Mouse (Mus musculus) ovary, postnatal 10 days (tissue): ENCODE results near the gene Slc22a17.
A peak's percentile ranks its signal among the peaks of the same experiment; 100 is the strongest.
"Not testable (repeated sequence)": the region's sequence is repeated elsewhere in the genome, so short reads cannot be mapped to it uniquely, and the experiment has no call there.

Experiments used
- DNase-seq: peaks from one replicate; pipeline ENCODE4 v3.0.0; 2022; ENCODE audit warnings: low spot score

Slc22a17 gene

DNA sequence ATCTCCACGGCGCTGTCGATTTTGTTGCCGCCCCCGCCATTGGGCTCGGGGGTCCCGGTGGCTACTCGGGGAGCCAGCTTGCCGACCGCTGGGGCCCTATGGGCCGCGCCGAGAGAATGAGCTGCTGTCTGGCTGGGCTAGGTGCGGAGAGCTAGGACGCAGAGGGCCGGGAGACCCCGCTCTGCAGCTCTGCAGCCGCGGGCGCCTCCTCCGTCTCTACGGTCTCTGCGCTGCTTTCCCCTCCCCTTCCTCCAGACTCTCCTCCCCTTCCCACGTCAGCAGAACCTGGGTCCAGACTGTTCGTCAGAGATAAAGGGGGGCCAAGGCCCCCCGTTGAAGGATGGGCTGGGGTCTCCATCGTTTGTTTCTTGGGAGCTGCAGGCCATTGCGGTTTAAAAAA, at the start of gene Slc22a17:
Gene Slc22a17, minus strand, starts transcription at position 247 of the 400 bp plus-strand sequence.
- peak; percentile 64 for DNase-seq

DNA sequence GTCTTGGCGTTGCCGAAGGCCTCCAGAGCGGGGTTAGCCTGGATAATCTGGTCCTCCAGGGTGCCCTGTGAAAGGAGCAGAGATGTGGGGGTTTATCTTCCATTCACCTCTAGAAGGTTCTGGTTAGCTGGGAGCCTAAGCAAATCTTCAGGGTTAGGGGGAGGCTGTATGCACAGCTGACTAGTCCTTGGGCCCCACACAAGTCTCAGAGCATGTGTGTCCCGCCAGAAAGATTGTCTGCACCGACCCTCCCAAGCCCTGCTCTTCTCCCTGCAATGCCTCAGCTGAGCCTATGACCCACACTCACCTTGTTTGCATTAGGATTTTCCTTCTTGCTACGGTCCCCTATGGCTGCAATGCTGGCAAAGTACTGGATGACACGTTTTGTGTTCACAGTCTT, 49.8 kb upstream of the Slc22a17 start:
- no peak for DNase-seq

DNA sequence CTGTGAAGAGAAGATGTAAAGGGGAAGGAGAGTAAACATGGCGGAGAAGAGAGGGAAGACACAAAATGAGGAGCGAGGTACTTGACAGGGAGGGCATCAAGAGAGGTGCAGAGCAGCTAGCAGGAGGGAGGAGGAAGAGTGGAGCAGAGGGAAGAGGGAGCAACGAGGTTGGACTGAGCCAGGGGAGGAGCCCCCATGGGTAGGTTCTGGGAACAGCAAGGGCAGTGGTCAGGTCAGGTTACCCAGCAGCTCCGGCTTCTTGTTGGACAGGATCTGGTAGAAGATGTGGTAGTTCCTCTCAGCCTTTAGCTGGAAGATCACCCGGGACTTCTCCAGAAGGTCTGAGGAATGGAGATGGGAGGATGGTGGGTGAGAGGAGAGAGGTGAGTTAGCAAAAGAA, 48.6 kb upstream of the Slc22a17 start:
- DNase-seq = no peak

DNA sequence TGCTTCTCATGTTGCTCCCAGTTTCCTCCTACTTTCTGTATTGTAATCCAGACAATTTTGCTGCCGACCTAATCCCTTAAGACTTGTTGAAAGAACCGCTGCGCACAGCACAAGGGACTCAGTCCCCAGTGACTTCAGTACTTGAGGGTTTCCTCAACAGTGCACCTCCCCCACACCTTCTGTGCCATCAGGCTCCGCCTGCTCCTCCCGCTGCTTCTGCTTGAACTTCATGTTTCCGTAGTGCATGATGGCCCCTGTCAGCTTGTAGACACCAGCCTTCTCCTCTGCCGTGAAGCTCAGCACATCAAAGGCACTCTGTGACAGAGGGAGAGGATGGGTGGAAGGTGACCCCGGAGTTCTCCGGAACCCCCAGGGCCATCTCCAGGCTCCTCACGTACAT, 47.8 kb upstream of the Slc22a17 start:
- no peak for DNase-seq

DNA sequence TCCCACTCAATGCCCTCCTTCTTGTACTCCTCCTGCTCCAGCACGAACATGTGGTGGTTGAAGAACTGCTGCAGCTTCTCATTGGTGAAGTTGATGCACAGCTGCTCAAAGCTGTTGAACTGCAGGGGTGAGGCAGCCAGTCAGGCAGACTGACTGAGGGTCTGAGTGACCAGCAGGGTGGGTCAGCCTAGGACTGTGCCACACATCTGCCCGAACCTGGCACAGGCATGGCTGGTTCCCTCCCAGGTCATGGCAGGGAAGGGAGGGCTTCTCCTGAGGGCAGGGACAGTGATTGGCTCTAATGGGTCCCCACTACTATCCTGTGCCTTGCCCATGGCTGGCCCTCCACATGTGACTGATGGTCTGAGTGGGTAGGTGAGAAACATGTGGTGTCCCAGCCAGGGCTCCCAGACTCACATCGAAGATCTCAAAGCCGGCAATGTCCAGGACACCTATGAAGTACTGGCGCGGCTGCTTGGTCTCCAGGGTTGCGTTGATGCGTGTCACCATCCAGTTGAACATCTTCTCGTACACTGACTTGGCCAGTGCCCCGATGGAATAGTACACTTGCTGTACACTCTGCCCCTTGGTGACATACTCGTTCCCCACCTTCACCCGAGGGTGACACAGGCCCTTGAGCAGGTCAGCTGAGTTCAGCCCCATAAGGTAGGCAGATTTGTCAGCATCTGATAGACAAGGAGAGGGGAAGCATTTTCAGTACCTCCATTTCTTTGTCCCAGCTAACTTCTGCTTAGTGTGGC, 47.1 kb upstream of the Slc22a17 start:
- not testable (repeated sequence) for DNase-seq

DNA sequence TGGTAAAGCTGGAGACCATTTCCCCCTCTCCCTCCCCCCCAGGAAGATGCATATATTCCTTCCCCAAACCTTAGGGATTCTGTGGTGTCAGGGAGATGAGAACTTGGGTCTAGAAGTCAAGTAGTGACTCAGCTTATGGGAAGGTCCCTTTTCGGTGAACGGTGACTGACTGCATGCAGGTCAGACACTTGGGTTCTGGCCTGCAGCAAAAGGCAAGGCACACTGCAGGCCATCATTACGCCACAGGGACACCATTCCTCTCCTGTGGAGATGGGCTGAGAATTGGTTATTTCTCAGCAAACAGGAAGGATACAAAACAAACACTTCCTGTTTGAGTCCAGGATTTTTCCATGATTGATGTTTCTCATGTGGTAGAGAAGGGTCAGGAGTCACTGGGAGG, 46.3 kb upstream of the Slc22a17 start:
- no peak for DNase-seq

DNA sequence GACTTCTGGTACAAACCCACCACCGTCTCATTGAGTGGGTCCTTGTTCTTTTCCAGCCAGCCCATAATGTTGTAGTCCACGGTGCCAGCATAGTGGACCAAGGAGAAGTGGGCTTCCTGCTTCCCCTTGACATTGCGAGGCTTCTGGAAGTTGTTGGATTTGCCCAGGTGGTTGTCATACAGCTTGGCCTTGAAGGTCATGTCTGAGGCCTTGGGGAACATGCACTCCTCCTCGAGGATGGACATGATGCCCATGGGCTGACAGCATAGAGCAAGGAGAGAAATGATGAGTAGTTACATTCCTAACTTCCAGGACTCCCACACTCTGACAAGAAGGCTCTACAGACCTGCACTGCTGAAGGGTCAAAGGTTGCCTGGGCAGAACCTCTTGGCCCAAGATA, 45.6 kb upstream of the Slc22a17 start:
- DNase-seq = no peak

DNA sequence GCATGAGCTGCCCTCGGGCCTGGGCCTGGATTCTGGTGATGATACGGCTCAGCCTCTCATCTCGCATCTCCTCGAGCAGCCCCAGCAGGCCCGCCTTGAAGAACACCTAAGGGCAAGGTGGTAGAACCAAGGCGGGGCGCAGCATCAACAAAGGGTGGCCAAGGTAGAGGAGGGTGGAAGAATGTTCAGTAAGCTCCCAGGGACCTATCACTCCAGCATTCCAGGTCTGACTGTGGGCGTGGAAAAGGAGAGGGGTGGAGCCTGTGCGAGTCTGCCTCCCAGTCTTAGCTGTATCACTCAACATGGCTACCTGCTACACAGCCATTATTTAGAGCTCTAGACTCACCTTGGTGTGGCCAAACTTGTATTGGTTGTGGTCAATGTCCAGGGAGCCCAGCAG, 43.6 kb upstream of the Slc22a17 start:
- DNase-seq = no peak

DNA sequence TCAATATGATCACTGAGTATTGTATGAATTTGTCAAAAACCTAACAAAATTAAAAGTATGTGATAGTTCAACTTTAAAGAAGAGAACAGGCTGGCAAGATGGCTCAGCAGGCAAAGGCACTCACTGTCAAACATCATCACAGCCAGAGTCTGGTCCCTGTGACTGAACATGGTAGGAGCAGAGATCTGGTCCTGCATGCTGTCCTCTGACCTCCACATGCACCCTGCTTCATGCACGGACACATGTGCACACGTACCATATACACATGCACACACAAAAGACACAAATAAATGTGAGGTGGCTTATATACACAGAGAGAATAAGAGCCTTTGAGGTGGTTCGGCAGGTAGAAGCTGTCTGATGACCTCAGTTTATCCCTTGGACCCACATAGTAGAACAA, 42.5 kb upstream of the Slc22a17 start:
- no peak for DNase-seq

DNA sequence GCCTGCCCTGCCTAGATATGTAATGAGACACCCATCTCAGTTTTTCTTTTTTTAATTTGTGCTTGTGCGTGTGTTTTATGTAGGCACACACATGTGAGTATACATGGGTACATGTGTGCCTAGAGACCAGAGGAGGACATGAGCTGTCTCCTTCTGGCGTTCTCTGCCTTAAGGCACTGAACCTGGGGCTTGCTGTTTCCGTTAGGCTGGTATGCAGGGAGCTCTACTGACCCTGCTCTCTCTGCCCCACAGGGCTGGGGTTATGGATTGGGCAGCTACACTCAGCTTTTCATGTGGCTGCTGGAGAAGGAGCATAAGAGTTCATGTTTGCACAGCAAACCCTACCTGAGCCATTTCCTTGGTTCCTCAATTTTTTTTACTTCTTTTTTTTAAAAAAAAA, 41.5 kb upstream of the Slc22a17 start:
- DNase-seq = no peak

DNA sequence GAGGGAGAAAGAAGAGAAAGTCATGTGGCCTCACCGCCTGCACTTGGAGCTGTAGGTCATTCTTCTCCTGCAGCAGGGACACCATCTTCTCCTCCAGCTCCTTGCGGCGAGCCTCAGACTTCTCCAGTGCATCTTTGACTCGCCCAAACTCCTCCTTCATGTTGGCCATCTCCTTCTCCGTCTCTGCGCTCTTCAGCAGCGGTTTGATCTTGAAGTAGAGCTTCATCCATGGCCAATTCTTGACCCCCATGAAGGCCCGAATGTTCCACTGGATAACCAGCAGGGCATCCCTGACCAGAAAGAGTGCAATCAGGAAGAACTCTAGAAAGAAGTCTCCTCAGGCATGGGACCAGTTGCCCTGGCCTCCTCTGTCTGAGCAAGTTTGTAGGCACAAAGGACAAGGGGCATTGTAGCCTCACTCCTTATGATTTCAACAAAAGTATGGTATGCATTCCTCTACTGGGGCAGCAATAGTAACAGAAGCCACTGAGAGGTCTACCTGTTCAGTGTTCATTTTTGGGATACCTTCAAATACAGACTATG, 40.8 kb upstream of the Slc22a17 start:
- DNase-seq = no peak

DNA sequence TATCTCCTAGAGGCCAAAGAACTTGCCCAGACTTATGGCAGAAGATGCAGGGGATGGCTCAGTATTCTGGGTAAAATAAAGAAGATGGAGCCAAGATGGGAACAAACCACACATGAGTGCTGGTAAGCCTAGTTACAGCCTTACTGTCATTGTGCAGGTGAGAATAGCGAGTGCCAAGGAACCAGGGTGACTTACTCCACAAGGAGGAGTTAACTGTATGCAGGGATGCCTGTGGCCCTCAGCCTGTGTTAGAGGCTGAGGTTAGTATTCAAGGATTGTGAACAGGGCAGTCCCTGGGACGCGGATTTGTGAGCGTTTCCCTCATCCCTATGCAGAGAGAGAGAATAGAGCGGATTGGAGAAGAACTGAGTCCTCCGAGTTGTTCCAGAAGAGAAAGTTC, 38.7 kb upstream of the Slc22a17 start:
- DNase-seq = no peak

DNA sequence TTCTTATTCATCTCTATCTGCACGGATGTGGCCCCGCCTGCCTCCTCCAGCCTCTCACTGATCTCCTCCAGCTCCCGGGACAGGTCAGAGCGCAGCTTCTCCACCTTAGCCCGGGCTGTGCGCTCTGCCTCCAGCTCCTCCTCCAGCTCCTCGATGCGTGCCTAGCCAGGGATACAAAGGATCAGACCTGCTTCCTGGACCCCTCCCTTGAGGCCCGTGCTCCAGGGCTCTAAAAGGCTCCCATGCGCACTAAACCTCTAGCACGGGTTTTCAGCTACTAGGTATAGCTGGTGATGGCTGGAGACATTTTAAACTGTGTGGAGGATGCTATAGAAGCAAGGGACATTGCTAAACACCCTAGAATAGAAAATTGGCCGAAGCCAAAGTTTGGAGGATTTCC, 37.6 kb upstream of the Slc22a17 start:
- DNase-seq = no peak

DNA sequence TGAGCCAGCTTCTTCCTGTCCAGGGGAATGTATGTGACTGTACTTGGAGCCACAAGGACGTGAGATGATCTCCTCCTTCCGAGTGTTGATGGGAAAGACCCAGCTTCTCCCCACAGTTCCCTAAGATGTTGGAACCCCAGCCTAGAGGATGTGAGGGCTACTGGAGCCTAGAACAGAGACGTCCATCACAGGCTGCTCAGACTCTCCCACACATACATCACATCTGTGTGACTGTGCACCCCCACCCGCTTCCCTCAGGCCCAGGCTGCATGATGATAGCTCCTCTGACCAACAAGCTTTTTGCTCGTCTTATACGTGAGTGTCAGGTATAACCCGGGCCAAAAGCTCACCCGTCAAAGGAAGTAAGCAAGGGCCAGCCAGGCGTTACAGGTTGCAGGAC, 35.8 kb upstream of the Slc22a17 start:
- no peak for DNase-seq

DNA sequence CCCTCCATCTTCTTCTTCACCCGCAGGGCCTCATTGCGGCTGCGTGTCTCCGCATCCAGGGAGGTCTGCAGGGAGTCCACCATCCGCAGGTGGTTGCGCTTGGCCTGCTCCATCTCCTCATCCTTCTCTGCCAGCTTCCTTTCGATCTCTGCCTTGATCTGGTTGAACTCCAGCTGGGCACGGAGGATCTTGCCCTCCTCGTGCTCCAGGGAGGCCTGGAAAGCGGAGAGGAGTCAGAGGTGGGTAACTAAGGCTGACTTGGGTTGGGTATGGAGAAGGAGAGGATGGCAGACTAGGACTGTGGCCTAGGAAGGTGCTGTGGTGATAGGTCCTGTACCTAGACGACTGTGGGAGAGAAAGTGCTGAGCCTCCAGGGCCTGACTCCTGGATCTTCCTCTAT, 34.1 kb upstream of the Slc22a17 start:
- DNase-seq = not testable (repeated sequence)

DNA sequence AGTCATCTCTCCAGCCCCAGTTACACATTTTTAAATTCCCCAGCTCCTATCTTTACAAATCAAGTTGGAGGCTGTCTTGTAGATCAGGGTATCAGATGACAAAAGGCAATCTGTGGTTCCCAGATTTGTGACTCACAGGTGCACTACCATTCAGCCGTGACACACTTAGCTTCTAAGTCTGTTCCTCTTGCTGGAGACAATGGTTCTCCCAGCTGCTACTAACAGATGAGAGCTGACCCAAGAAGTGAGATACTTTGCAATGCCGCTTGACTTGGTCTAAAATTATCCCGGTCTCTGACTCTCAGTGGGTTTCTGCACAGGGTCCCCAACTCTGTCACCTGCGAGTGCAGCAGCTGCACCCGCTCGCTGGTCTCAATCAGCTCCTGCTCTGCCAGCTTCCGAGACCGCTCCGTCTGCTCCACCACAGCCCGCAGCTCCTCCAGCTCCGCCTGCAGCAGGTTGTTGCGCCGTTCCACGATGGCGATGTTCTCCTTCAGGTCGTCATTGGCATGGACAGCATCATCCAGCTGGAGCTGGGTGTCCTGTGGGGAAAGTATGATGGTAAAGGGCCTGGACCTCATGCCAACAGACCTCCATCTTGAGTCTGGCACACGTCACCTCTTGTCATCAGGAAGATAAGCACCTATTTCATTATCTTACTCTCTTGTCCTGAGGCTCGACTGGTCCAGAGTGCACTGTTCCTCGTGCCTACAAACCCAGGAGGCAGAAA, 33.2 kb upstream of the Slc22a17 start:
- DNase-seq = no peak

DNA sequence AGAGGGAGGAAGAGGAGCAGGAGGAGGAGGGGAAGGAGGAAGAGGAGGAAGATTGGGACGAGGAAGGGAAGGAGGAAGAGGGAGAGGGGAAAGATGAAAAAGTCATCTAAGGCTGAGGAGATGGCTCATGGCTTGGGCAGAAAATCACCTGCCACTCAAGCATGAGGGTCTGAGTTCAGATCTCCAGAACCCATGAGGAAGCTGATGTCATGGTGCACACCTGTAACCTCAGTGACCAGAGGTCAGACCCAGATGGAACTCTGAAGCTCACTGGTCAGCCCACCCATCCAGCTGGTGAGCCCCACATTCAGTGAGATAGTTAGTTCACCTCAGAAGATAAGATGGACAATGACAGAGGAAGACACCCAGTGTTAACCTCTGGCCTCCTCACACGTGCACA, 32.0 kb upstream of the Slc22a17 start:
- DNase-seq = no peak

DNA sequence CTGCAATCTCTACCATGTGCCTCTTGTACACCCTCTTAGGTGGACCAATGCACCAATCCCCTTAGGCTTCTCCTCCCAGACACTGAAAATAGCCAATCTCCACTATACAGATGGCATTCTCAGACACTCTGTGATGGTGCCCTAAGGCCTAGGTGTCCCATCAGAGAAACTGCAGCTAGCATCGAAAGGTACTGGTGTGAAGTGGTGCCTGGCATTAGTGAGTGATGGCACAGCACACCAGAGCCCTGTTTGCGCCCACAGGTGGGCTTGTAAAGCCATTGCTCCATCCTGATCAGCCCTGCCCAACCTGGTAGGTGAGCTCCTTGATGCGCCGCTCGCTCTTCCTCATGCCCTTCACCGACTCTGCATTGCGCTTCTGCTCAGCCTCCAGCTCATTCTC, 31.0 kb upstream of the Slc22a17 start:
- no peak for DNase-seq

DNA sequence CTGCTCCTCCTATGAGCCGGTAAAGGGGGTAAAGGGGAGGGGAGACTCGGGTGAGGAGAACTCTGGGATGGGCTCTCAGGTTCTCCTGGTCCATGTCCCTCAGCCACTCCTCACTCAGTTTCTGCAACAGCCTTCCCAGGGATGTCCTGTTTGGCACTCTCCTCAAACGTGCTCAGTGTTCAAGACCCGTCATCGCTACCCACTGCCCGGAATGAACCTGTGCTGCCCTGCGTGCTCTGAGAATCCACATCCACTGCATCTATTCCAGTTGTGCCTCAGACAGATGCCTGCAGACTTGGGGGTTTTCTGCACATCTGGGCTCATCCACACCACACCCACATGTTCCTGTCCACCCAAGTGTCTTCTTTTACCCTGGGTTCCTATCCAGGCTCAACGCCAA, 29.5 kb upstream of the Slc22a17 start:
- no peak for DNase-seq

DNA sequence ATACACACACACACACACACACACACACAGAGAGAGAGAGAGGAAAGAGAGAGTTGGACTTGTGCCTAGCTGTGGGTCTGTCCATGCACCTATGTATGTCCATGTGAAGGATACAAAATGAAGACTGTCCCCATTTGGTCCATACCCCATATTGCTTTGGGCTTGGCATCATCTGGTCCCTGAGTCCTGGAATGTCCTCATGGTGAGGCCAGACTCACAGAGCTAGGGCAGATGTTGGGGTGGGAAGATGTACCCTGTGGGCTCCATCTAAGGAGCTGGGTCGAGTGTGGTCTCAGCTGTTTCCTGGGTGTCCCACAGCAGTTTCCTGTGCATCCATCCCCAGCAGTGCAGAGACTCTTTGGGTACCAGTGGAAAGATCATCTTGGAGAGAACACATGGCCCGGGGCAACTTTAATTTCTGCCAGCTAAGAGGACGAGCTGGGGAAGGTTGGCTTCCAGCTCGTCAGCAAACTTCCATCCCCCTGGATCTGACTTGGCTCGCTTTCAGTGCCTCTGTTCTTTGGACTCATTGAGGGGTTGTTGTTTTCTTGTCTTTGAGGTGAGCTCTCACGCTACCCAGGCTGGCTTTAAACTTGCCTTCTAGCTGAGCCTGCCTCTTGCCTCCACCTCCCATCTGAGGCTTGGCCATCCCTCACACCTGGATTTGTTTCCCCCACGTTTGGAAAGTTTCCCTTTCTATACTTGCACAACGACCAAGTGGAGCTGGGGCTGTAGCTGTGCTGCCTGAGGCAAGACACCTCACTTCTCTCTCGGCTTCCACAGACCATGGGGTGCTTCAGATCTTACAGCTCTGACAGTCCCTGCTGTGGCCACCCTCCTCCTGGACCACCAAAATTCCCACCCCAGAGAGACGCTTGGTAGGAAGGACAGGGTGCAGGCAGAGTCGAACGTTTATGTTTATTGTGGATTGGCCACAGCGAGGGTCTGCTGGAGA, 28.4 kb upstream of the Slc22a17 start:
- DNase-seq = no peak

DNA sequence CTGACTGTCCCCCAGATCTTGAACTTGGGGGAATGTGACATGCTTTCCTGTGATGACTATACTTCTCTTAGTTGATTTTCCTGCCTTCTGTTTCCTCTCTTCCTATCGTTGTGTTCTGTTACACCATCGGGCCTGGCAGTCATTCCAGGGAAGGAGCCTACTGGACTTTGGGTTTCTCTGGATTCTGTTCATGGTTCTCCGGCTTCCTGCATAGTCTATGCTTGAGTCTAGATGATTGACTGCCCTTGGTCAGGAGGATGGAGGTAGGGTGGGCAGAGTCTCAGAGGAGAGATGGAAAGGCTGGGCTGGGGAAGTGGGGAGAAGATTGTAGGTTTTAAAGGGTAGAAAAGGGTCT, 27.2 kb upstream of the Slc22a17 start:
- no peak for DNase-seq

DNA sequence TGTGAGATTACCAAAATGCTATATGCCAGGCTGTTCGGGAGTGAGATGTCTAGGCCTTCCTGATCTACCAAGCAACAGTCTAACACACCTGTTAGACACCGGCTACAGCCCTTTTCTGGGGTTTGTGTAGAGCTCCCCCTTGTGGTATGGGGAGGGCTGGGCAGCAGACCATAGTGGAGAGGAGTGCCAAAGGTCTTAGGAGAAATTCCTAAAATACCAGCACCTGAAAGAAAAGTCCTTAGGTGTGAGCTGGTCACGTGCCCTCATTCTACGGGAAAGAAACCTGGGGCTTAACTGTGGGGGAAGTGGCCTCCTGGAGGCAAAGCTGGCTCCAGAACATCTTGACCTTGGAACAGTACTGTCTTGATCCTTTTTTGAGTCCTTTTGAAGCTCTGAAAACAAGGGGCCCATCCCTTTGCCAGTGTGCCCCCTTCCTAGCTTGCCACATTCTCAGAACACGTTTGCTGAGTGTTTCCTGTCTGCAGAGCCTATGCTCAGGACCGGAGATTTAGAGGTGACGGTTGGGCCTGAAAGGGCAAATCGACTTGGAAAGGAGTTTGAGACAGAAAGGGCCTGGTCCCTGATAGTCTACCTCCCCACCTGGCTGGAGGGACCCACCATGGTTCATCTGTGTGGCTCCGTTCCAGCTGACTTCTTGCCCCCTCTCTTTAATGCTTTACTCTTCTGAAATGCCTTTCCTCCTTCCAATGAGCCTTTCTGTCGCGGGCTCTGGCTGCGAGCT, 26.7 kb upstream of the Slc22a17 start:
- DNase-seq = peak; percentile 39
